Mouse (Mus musculus) embryonic facial prominence, embryonic 12.5 days (tissue): ENCODE data around the gene Canx. TPM values are rescaled to one million over a fixed set of nuclear protein-coding genes. Genes with fewer than 3 reads are reported as not detected.

Source experiments
- ATAC-seq: fragments of 200-750 bp; cut with Nextera tagmentation; 2 replicates; pipeline ENCODE4 v1.8.0; 2017; ENCODE audit not compliant: insufficient number of reproducible peaks, insufficient read depth, low FRiP score, low TSS enrichment
- H3K27ac ChIP-seq: fragments of 300-500 bp; sonication (generic); 2 replicates; pipeline ENCODE4 v1.5.1; 2016; ENCODE audit warnings: mild to moderate bottlenecking
- H3K27me3 ChIP-seq: fragments of 300-500 bp; sonication (generic); 2 replicates; pipeline ENCODE4 v1.6.1; 2016; ENCODE audit warnings: mild to moderate bottlenecking, moderate library complexity
- H3K36me3 ChIP-seq: fragments of 300-500 bp; sonication (generic); 2 replicates; pipeline ENCODE4 v1.6.1; 2016; ENCODE audit warnings: mild to moderate bottlenecking
- H3K4me1 ChIP-seq: fragments of 300-500 bp; sonication (generic); 2 replicates; pipeline ENCODE4 v1.6.1; 2016
- H3K4me2 ChIP-seq: fragments of 300-500 bp; sonication (generic); replicated peaks from 2 replicates; pipeline ENCODE4 v1.6.1; 2016; ENCODE audit warnings: mild to moderate bottlenecking, moderate library complexity
- H3K4me3 ChIP-seq: fragments of 300-500 bp; sonication (generic); 2 replicates; pipeline ENCODE4 v1.5.1; 2016; ENCODE audit warnings: mild to moderate bottlenecking
- H3K9ac ChIP-seq: fragments of 300-500 bp; sonication (generic); 2 replicates; pipeline ENCODE4 v1.6.1; 2016; ENCODE audit warnings: mild to moderate bottlenecking, moderate library complexity
- H3K9me3 ChIP-seq: fragments of 300-500 bp; sonication (generic); 2 replicates; pipeline ENCODE4 v1.6.1; 2016; ENCODE audit warnings: mild to moderate bottlenecking, moderate library complexity
- WGBS: fragments of 180-500 bp; shearing (Covaris S2); methylation state at CpG from one replicate; pipeline ENCODE4 v1.1.7; 2016; 5-methylcytosine and 5-hydroxymethylcytosine counted together
- polyA plus RNA-seq: library from polyadenylated mRNA; unstranded; fragments of >200 nt; fragmentation: Nextera tagmentation; extraction: Ambion mirVana; gene quantifications from 2 replicates; pipeline ENCODE4 v1.2.1, GENCODE M21; 2016

The Canx gene
- polyA plus RNA-seq, 1 experiment from 2014 or later, result 307 TPM

GRCm38 (mm10) chr11:50291321-50292165, 33.9 kb downstream of the Canx start:
- WGBS, result under 1% methylated on average over 85 of the region's 85 CpGs
- Histone ChIP-seq H3K9me3 (no peaks in the 10 kb centered on the region), H3K36me3 (peaks cover 29% of the 10 kb centered on the region), H3K4me2 (peak overlapping the region; percentile 76), H3K27me3 (no peaks in the 10 kb centered on the region), H3K9ac (peak overlapping the region; percentile 99), H3K27ac (peak overlapping the region; percentile 99), H3K4me1 (peaks cover 12% of the 10 kb centered on the region), H3K4me3 (peak overlapping the region; percentile 91)
- peak; percentile 65 for ATAC-seq

DNA sequence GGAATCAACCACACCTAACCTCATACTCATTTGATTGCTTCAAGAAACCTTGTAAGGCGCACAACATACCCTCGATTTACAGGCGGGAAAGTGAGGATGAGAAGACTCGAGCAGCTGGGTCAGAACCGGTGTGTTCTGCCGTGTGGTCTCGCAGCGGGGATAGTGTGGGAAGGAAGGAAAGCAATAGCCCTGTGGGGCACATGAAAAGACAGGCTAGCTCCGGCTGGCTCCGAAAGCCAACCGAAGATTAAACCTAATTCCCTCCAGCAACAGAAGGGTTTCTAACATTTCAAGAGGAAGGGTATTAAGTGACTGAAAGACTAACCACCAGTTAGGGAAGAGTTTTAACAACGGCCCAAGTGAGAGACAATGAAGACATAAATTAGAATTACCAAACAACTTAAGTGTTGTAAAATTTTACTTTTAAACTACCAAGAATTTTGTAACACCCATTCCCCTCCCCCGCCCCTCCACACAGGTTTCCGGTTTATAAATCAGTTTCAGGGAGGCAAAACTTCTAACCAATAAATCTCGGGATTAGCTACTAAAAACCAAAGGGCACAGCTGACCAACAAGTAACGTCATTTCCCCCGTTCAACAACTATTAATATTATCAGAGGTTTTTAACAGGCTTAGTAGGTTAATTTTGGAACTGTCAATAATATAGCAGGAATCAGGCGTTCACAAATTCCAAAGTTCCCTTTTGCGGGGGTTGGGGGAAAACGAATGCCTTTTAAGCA, 34.8 kb downstream of the Canx start:
- H3K36me3 ChIP-seq, result peaks cover 26% of the 10 kb centered on the region
- no peaks in the 10 kb centered on the region for H3K9me3 ChIP-seq
- ATAC-seq, result no peak
- peak overlapping the region; percentile 99 for H3K9ac ChIP-seq
- H3K27me3 ChIP-seq, result no peaks in the 10 kb centered on the region
- H3K4me3 ChIP-seq, result peak overlapping the region; percentile 91
- peak overlapping the region; percentile 76 for H3K4me2 ChIP-seq
- H3K27ac ChIP-seq, result peak overlapping the region; percentile 99
- peaks cover 12% of the 10 kb centered on the region for H3K4me1 ChIP-seq
- WGBS, result 9% methylated on average over 20 of the region's 20 CpGs

DNA sequence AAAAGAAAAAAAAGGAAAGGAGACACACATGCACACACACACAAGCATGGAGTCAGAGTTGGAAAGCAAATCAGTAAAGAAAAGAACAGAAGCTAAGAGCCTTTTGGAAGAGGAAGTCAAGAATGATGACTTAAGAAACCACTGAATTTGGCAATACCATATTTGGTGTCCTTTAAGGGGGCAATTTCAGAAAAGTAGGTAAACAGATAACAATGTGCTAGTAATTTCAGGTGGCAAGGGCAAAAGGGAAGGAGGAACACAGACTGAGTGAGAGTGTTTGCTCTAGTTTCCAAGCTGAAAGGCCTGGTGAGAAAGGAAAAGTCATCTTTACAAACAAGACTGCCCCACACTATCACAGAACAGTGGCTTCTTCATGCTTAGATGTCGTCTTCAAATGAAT, 39.0 kb downstream of the Canx start:
- Histone ChIP-seq H3K4me2 (no peak overlapping the region), H3K27ac (no peak overlapping the region), H3K4me1 (peaks cover 12% of the 10 kb centered on the region), H3K9me3 (no peaks in the 10 kb centered on the region), H3K9ac (no peak overlapping the region), H3K4me3 (no peak overlapping the region), H3K36me3 (peaks cover 17% of the 10 kb centered on the region), H3K27me3 (no peaks in the 10 kb centered on the region)
- ATAC-seq, result no peak
- 93% methylated on average over 1 of the region's 1 CpGs for WGBS

GRCm38 (mm10) chr11:50285696-50286095, 39.8 kb downstream of the Canx start:
- H3K4me2 ChIP-seq, result no peak overlapping the region
- peaks cover 20% of the 10 kb centered on the region for H3K36me3 ChIP-seq
- H3K9me3 ChIP-seq, result no peaks in the 10 kb centered on the region
- WGBS, result 95% methylated on average over 7 of the region's 7 CpGs
- ATAC-seq, result no peak
- H3K27me3 ChIP-seq, result no peaks in the 10 kb centered on the region
- no peak overlapping the region for H3K9ac ChIP-seq
- H3K4me3 ChIP-seq, result no peak overlapping the region
- peaks cover 12% of the 10 kb centered on the region for H3K4me1 ChIP-seq
- no peak overlapping the region for H3K27ac ChIP-seq

- Histone ChIP-seq H3K9ac (no peak overlapping the region), H3K27me3 (no peaks in the 10 kb centered on the region), H3K27ac (no peak overlapping the region), H3K9me3 (no peaks in the 10 kb centered on the region), H3K4me2 (no peak overlapping the region), H3K4me1 (peaks cover 9% of the 10 kb centered on the region), H3K36me3 (peaks cover 23% of the 10 kb centered on the region), H3K4me3 (no peak overlapping the region)
- 90% methylated on average over 5 of the region's 5 CpGs for WGBS
- ATAC-seq, result no peak
Observed at GRCm38 (mm10) chr11:50285263-50285662, 40.2 kb downstream of the Canx start.

DNA sequence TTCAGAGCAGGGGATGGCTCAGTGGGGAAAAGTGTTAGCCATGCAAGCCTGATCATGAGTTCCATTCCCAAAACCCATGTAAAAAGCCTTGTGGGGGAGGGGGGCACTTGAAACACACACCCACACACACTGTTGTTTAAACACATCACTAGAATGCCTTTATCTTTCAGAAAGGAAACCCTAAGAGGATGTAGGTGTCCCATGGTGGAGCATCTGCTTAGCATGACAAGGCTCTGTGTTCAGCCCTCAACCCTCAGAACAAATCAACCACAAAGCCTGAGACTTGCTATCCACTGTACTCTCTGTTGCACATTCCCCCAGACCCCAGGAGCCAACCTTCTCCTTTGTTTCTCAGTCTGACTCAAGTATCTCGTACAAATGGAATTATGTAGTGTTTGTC, 45.4 kb downstream of the Canx start:
- H3K9me3 ChIP-seq, result no peaks in the 10 kb centered on the region
- WGBS, result 88% methylated on average over 1 of the region's 1 CpGs
- peaks cover 13% of the 10 kb centered on the region for H3K36me3 ChIP-seq

GRCm38 (mm10) chr11:50279005-50279404, 46.5 kb downstream of the Canx start:
- no peak overlapping the region for H3K27ac ChIP-seq
- H3K9me3 ChIP-seq, result no peaks in the 10 kb centered on the region
- no peaks in the 10 kb centered on the region for H3K4me1 ChIP-seq
- H3K27me3 ChIP-seq, result no peaks in the 10 kb centered on the region
- peaks cover 13% of the 10 kb centered on the region for H3K36me3 ChIP-seq
- no peak overlapping the region for H3K4me2 ChIP-seq
- H3K4me3 ChIP-seq, result no peak overlapping the region
- no peak for ATAC-seq
- H3K9ac ChIP-seq, result no peak overlapping the region
- WGBS, result 85% methylated on average over 4 of the region's 4 CpGs

More for the DNA sequence above, 45.4 kb downstream of the Canx start:
- H3K27ac ChIP-seq, result no peak overlapping the region
- H3K4me3 ChIP-seq, result no peak overlapping the region
- H3K4me1 ChIP-seq, result no peaks in the 10 kb centered on the region
- H3K27me3 ChIP-seq, result no peaks in the 10 kb centered on the region
- no peak overlapping the region for H3K9ac ChIP-seq
- H3K4me2 ChIP-seq, result no peak overlapping the region
- ATAC-seq, result no peak

GRCm38 (mm10) chr11:50277706-50278105, 47.8 kb downstream of the Canx start:
- no peak overlapping the region for H3K9ac ChIP-seq
- WGBS, result 91% methylated on average over 6 of the region's 6 CpGs
- no peak overlapping the region for H3K4me3 ChIP-seq
- no peaks in the 10 kb centered on the region for H3K27me3 ChIP-seq
- H3K36me3 ChIP-seq, result peaks cover 13% of the 10 kb centered on the region
- H3K27ac ChIP-seq, result no peak overlapping the region
- H3K9me3 ChIP-seq, result no peaks in the 10 kb centered on the region
- H3K4me1 ChIP-seq, result no peaks in the 10 kb centered on the region
- ATAC-seq, result no peak
- no peak overlapping the region for H3K4me2 ChIP-seq

DNA sequence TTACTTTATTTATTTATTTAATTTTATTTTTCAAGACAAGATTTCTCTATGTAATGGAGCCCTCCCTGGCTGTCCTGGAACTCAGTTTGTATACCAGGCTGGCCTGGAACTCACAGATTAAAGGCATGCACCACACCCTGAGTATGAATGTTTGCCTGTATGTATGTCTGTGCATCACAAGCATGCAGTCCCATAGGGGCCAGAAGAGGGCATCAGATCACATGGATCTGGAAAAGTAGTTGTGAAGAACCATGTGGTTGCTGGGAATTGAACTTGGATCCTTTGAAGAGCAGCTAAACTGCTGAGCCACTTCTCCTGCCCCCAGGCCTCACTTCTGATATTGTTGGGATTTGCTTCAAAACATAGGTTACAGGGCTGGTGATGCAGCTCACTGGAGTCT, 48.4 kb downstream of the Canx start:
- Histone ChIP-seq H3K9ac (no peak overlapping the region), H3K4me2 (no peak overlapping the region), H3K27ac (no peak overlapping the region), H3K4me1 (no peaks in the 10 kb centered on the region), H3K27me3 (no peaks in the 10 kb centered on the region), H3K36me3 (peaks cover 13% of the 10 kb centered on the region), H3K4me3 (no peak overlapping the region), H3K9me3 (no peaks in the 10 kb centered on the region)
- ATAC-seq, result no peak

GRCm38 (mm10) chr11:50275568-50276151, 49.8 kb downstream of the Canx start:
- H3K36me3 ChIP-seq, result peaks cover 11% of the 10 kb centered on the region
- no peaks in the 10 kb centered on the region for H3K9me3 ChIP-seq
- ATAC-seq, result no peak
- H3K4me1 ChIP-seq, result no peaks in the 10 kb centered on the region
- H3K27ac ChIP-seq, result no peak overlapping the region
- H3K4me2 ChIP-seq, result no peak overlapping the region
- H3K9ac ChIP-seq, result no peak overlapping the region
- WGBS, result 89% methylated on average over 5 of the region's 5 CpGs
- no peaks in the 10 kb centered on the region for H3K27me3 ChIP-seq
- no peak overlapping the region for H3K4me3 ChIP-seq

DNA sequence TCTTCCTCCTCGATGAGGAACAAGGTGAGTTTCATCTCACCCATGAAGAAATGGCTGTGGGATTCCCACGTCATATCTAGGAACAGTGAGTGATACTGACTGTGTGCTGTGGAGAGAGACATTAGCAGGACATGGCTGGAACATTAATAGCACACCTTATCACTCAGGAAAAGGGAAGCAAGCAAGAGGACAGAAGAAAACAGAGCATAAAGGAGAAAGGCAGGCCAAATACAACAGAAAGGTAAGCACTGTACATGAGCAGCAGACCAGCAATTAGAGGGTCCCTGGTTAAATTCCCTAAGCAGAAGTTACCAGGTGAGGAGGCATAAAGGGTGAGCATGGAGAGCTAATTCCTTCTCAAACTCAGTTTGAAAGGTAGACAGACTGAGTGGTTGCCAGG, 50.4 kb downstream of the Canx start:
- H3K27me3 ChIP-seq, result no peaks in the 10 kb centered on the region

GRCm38 (mm10) chr11:50272819-50273218, 52.7 kb downstream of the Canx start:
- Histone ChIP-seq H3K27ac (no peak overlapping the region), H3K9me3 (no peaks in the 10 kb centered on the region), H3K4me2 (no peak overlapping the region), H3K4me3 (no peak overlapping the region), H3K4me1 (no peaks in the 10 kb centered on the region), H3K36me3 (peaks cover 6% of the 10 kb centered on the region), H3K27me3 (no peaks in the 10 kb centered on the region), H3K9ac (no peak overlapping the region)
- 97% methylated on average over 2 of the region's 2 CpGs for WGBS
- ATAC-seq, result no peak

More for the DNA sequence above, 50.4 kb downstream of the Canx start:
- Histone ChIP-seq H3K4me2 (no peak overlapping the region), H3K4me3 (no peak overlapping the region), H3K4me1 (no peaks in the 10 kb centered on the region), H3K27ac (no peak overlapping the region), H3K9ac (no peak overlapping the region), H3K36me3 (peaks cover 6% of the 10 kb centered on the region), H3K9me3 (no peaks in the 10 kb centered on the region)
- ATAC-seq, result no peak
- WGBS, result 92% methylated on average over 2 of the region's 2 CpGs
